ENCODE assay signal across 21 mouse cellular contexts in the genomic region with DNA sequence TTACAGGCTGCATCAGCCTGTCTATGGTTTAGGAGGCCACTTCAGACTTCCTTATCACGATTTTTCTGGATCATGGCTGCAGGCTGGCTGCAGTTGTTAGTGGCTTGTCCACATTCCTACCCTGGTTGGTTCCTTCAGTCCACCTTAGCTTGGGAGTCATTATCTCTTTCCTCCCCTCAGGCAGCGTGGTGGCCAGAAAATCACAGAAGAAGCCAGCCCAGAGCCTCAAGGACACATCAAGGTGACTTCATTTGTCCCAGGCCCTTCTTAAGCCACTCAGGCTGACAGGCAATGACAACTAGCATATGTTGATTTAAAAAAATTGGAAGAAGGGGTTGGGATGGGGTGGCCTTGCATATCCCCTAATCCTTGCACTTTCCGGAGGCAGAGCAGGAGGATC. TPM values are rescaled to one million over a fixed set of nuclear protein-coding genes. Genes with fewer than 3 reads are reported as not detected.
DNase-seq lines count a peak whose midpoint lies in the region; ATAC-seq and TF ChIP-seq lines count a peak whose summit lies in the region.
"Had no signal": no experiment of that assay in that cellular context is flagged by ENCODE, and none has a peak within 500 bp of the region (broad histone marks: within the 10 kb centered on the region; RNA-seq: fewer than 3 reads in every experiment).

No protein-coding gene starts in this region.

- H3K36me3 ChIP-seq in heart, postnatal 0 days (replicated peaks; ENCODE audit: control insufficient read depth, insufficient read depth, low read length): no peaks in the 10 kb centered on the region
- H3K36me3 ChIP-seq in lung, postnatal 0 days (ENCODE audit: insufficient read depth, low read length): no peaks in the 10 kb centered on the region
- no peaks in the 10 kb centered on the region for H3K36me3 ChIP-seq in intestine, postnatal 0 days (ENCODE audit: control insufficient read depth, insufficient read depth)
- H3K36me3 ChIP-seq: embryonic facial prominence, embryonic 15.5 days had no signal

- H3K27me3 ChIP-seq in heart, postnatal 0 days (ENCODE audit: control insufficient read depth, insufficient read depth, low read length): no peaks in the 10 kb centered on the region
- no peaks in the 10 kb centered on the region for H3K27me3 ChIP-seq in lung, postnatal 0 days (replicated peaks; ENCODE audit: insufficient read depth, low read length)
- H3K27me3 ChIP-seq in intestine, postnatal 0 days (replicated peaks; ENCODE audit: control insufficient read depth, insufficient read depth, low read length): no peaks in the 10 kb centered on the region
- H3K27me3 ChIP-seq: embryonic facial prominence, embryonic 15.5 days had no signal

- TF ChIP-seq EP300 in heart, postnatal 0 days (IDR thresholded peaks at IDR 0.05; ENCODE audit: low read depth): no peak
- TF ChIP-seq EP300 in lung, postnatal 0 days (IDR thresholded peaks at IDR 0.05): no peak

- no peak overlapping the region for H3K4me3 ChIP-seq in heart, postnatal 0 days (ENCODE audit: low read depth, low read length)
- H3K4me3 ChIP-seq in lung, postnatal 0 days (ENCODE audit: low read depth, low read length): no peak overlapping the region
- no peak overlapping the region for H3K4me3 ChIP-seq in intestine, postnatal 0 days (ENCODE audit: low read depth, low read length)
- H3K4me3 ChIP-seq: embryonic facial prominence, embryonic 15.5 days; forebrain, embryonic 10.5 days; left cerebral cortex, adult 2 months; megakaryocyte, embryonic 14.5 days had no signal

- ATAC-seq in heart, postnatal 0 days (ENCODE audit: insufficient read depth, low read depth): no peak
- ATAC-seq in lung, postnatal 0 days: no peak
- ATAC-seq in intestine, postnatal 0 days: no peak
- ATAC-seq in monocyte, adult 5-6 weeks (replicated peaks; ENCODE audit: insufficient number of reproducible peaks, low FRiP score, low TSS enrichment, poor library complexity, severe bottlenecking): no peak
- ATAC-seq: hindbrain, postnatal 0 days; midbrain, embryonic 16.5 days had no signal

- no peak overlapping the region for H3K9ac ChIP-seq in heart, postnatal 0 days (replicated peaks; ENCODE audit: low read depth, low read length)
- no peak overlapping the region for H3K9ac ChIP-seq in lung, postnatal 0 days (replicated peaks; ENCODE audit: low read depth)
- H3K9ac ChIP-seq in intestine, postnatal 0 days (ENCODE audit: low read depth, low read length): no peak overlapping the region
- H3K9ac ChIP-seq: embryonic facial prominence, embryonic 15.5 days had no signal

- no peaks in the 10 kb centered on the region for H3K9me3 ChIP-seq in heart, postnatal 0 days (replicated peaks; ENCODE audit: control insufficient read depth, low read length)
- no peaks in the 10 kb centered on the region for H3K9me3 ChIP-seq in lung, postnatal 0 days (ENCODE audit: low read length)
- no peaks in the 10 kb centered on the region for H3K9me3 ChIP-seq in intestine, postnatal 0 days (ENCODE audit: control insufficient read depth)
- H3K9me3 ChIP-seq: embryonic facial prominence, embryonic 15.5 days; forebrain, embryonic 10.5 days; megakaryocyte, embryonic 14.5 days had no signal

- H3K4me1 ChIP-seq in heart, postnatal 0 days (ENCODE audit: control insufficient read depth, insufficient read depth): peaks cover 14% of the 10 kb centered on the region
- H3K4me1 ChIP-seq in lung, postnatal 0 days (ENCODE audit: insufficient read depth, low read depth, low read length): no peaks in the 10 kb centered on the region
- H3K4me1 ChIP-seq in intestine, postnatal 0 days (replicated peaks; ENCODE audit: control insufficient read depth, insufficient read depth, low read length): 0 out of 2 replicates have a peak, but pooled peaks cover 11% of the 10 kb centered on the region

- no peak overlapping the region for H3K4me2 ChIP-seq in heart, postnatal 0 days (ENCODE audit: low read depth, low read length)
- H3K4me2 ChIP-seq in lung, postnatal 0 days (replicated peaks; ENCODE audit: low read depth, low read length): no peak overlapping the region
- H3K4me2 ChIP-seq in intestine, postnatal 0 days (replicated peaks; ENCODE audit: low read depth): no peak overlapping the region
- H3K4me2 ChIP-seq: embryonic facial prominence, embryonic 15.5 days had no signal

- WGBS in heart, postnatal 0 days: 49% methylated on average over 3 of the region's 3 CpGs
- 57% methylated on average over 3 of the region's 3 CpGs for WGBS in lung, postnatal 0 days
- 54% methylated on average over 3 of the region's 3 CpGs for WGBS in intestine, postnatal 0 days

- DNase-seq in heart, postnatal 0 days (ENCODE audit: low spot score): no peak
- DNase-seq in heart, postnatal 25 days (ENCODE audit: low spot score): no peak
- no peak for DNase-seq in lung, postnatal 0 days (ENCODE audit: low spot score)
- DNase-seq in lung, postnatal 4 days: no peak
- DNase-seq in left cerebral cortex, postnatal 14 days (ENCODE audit: low spot score in 2 of 2): no peak
- DNase-seq: adrenal gland, adult 2 months; cerebellum, postnatal 10 days; embryo, embryonic 11 days; gastrocnemius, postnatal 36 days; kidney, postnatal 14 days; lung, postnatal 10 days; thymus, adult 18-20 months had no signal

- intact Hi-C loops in heart, postnatal 25 days (cut with DNase I): loop anchor here (5.0 kb wide), 1 partner anchor 198 kb away; a partner anchor contains a TSS
- intact Hi-C loops in left cerebral cortex, postnatal 14 days (cut with DNase I): no loop called here

- no peak for TF ChIP-seq CTCF in heart, postnatal 0 days (IDR thresholded peaks at IDR 0.05; ENCODE audit: low read depth)
- no peak for TF ChIP-seq CTCF in lung, postnatal 0 days (IDR thresholded peaks at IDR 0.05)
- TF ChIP-seq CTCF in intestine, postnatal 0 days (IDR thresholded peaks at IDR 0.05; ENCODE audit: low read depth): no peak

- peak overlapping the region; percentile 50; the same call in 1 of the 2 replicates for H3K27ac ChIP-seq in heart, postnatal 0 days (ENCODE audit: low read depth)
- 0 out of 2 replicates have a peak overlapping the region, but pooled peaks have one; percentile 32 for H3K27ac ChIP-seq in lung, postnatal 0 days (ENCODE audit: low read length)
- peak overlapping the region; percentile 62 for H3K27ac ChIP-seq in intestine, postnatal 0 days (ENCODE audit: low read depth, low read length)
- H3K27ac ChIP-seq: embryonic facial prominence, embryonic 15.5 days; forebrain, embryonic 10.5 days; hindbrain, postnatal 0 days; left cerebral cortex, adult 2 months had no signal

RNA-seq across cellular contexts. Expression of a gene that starts 3.3 kb away (rescaled TPM):
- 199 and 295 TPM in 2 replicates for total RNA-seq in heart, postnatal 0 days (2014; rRNA removed; ENCODE audit: low replicate concordance)
- 146 and 157 TPM in 2 replicates for polyA plus RNA-seq in heart, postnatal 0 days (2015; fragmentation: Nextera tagmentation; extraction: Ambion mirVana)
- total RNA-seq in heart, postnatal 25 days (2021): 100 to 1,000 TPM; 113 to 128 TPM
- 137 and 150 TPM in 2 replicates for polyA plus RNA-seq in lung, postnatal 0 days (2015; fragmentation: Nextera tagmentation; extraction: Ambion mirVana)
- polyA plus RNA-seq in intestine, postnatal 0 days (2015; fragmentation: Nextera tagmentation; extraction: Ambion mirVana): 138 and 144 TPM in 2 replicates
- total RNA-seq in left cerebral cortex, postnatal 14 days (2021): 100 to 1,000 TPM; 161 to 170 TPM
- 150 to 191 TPM (median 177 TPM) in 3 replicates for total RNA-seq in monocyte, adult 5-6 weeks (2017)

RNA-seq across cellular contexts. Expression of a gene that starts 14.2 kb away (rescaled TPM):
- not detected in 2 replicates for total RNA-seq in heart, postnatal 0 days (2014; rRNA removed; ENCODE audit: low replicate concordance)
- polyA plus RNA-seq in heart, postnatal 0 days (2015; fragmentation: Nextera tagmentation; extraction: Ambion mirVana): 0.26 and 0.27 TPM in 2 replicates
- not detected for total RNA-seq in heart, postnatal 25 days (2021)
- polyA plus RNA-seq in lung, postnatal 0 days (2015; fragmentation: Nextera tagmentation; extraction: Ambion mirVana): 0.18 TPM in 1 of 2 replicates, not detected in the other
- not detected in 2 replicates for polyA plus RNA-seq in intestine, postnatal 0 days (2015; fragmentation: Nextera tagmentation; extraction: Ambion mirVana)
- total RNA-seq in left cerebral cortex, postnatal 14 days (2021): under 1 TPM in 1 of 2 experiments, not detected in 1; 0.24 TPM
- 0.48 TPM in 1 of 3 replicates, not detected in the others for total RNA-seq in monocyte, adult 5-6 weeks (2017)
- total RNA-seq: adrenal gland, adult 2 months; gastrocnemius, postnatal 36 days had no signal
- polyA plus RNA-seq: adrenal gland, adult 2 months; forebrain, embryonic 10.5 days; hindbrain, postnatal 0 days had no signal

RNA-seq across cellular contexts. Expression of a gene that starts 51.8 kb away (rescaled TPM):
- total RNA-seq in heart, postnatal 0 days (2014; rRNA removed; ENCODE audit: low replicate concordance): 0.23 and 2.6 TPM in 2 replicates
- polyA plus RNA-seq in heart, postnatal 0 days (2015; fragmentation: Nextera tagmentation; extraction: Ambion mirVana): 1.2 and 2.1 TPM in 2 replicates
- 1 to 10 TPM in 1 of 2 experiments, under 1 TPM in 1; 0.81 to 1.1 TPM for total RNA-seq in heart, postnatal 25 days (2021)
- polyA plus RNA-seq in lung, postnatal 0 days (2015; fragmentation: Nextera tagmentation; extraction: Ambion mirVana): 3.7 and 3.9 TPM in 2 replicates
- 3.6 TPM in 2 replicates for polyA plus RNA-seq in intestine, postnatal 0 days (2015; fragmentation: Nextera tagmentation; extraction: Ambion mirVana)
- total RNA-seq in left cerebral cortex, postnatal 14 days (2021): 1 to 10 TPM; 2.0 to 2.4 TPM
- 25.7 to 39.4 TPM (median 30.3 TPM) in 3 replicates for total RNA-seq in monocyte, adult 5-6 weeks (2017)

RNA-seq across cellular contexts. Expression of a gene that starts 54.0 kb away (rescaled TPM):
- 7,568 and 8,637 TPM in 2 replicates for total RNA-seq in heart, postnatal 0 days (2014; rRNA removed; ENCODE audit: low replicate concordance)
- polyA plus RNA-seq in heart, postnatal 0 days (2015; fragmentation: Nextera tagmentation; extraction: Ambion mirVana): 15,488 and 15,525 TPM in 2 replicates
- over 10,000 TPM; 18,094 to 20,102 TPM for total RNA-seq in heart, postnatal 25 days (2021)
- 2.8 and 3.5 TPM in 2 replicates for polyA plus RNA-seq in lung, postnatal 0 days (2015; fragmentation: Nextera tagmentation; extraction: Ambion mirVana)
- not detected in 2 replicates for polyA plus RNA-seq in intestine, postnatal 0 days (2015; fragmentation: Nextera tagmentation; extraction: Ambion mirVana)
- 1 to 10 TPM; 1.3 to 2.0 TPM for total RNA-seq in left cerebral cortex, postnatal 14 days (2021)
- not detected in 3 replicates for total RNA-seq in monocyte, adult 5-6 weeks (2017)
- total RNA-seq: adrenal gland, adult 2 months; hematopoietic stem cell, adult 5-6 weeks; hindbrain, postnatal 0 days had no signal
- polyA plus RNA-seq: adrenal gland, adult 2 months; forebrain, embryonic 10.5 days had no signal
